Mouse (Mus musculus) liver, embryonic 14.5 days (tissue): Measurements from ENCODE around the gene 4930524B15Rik. TPM values are rescaled to one million over a fixed set of nuclear protein-coding genes. Genes with fewer than 3 reads are reported as not detected.
"Not testable (repeated sequence)": the region's sequence is repeated elsewhere in the genome, so short reads cannot be mapped to it uniquely, and the experiment has no call there.

Source experiments
- ATAC-seq: fragments of 200-750 bp; cut with Nextera tagmentation; 2 replicates; pipeline ENCODE4 v1.8.0; 2017; ENCODE audit warnings: moderate number of reproducible peaks, mild to moderate bottlenecking, moderate library complexity; ENCODE audit not compliant: insufficient read depth
- DNase-seq, 3 experiments: peaks; one replicate each; pipeline ENCODE4 v3.0.0-alpha.2; 2012 to 2013; ENCODE audit warnings: low read depth in 3 of 3, low spot score in 3 of 3
- H3K27ac ChIP-seq: fragments of 300-500 bp; sonication (generic); 2 replicates; pipeline ENCODE4 v1.5.1; 2014; ENCODE audit warnings: moderate library complexity, mild to moderate bottlenecking, control low read depth, inconsistent platforms
- H3K27me3 ChIP-seq: fragments of 300-500 bp; sonication (generic); 2 replicates; pipeline ENCODE4 v1.6.1; 2014; ENCODE audit warnings: mild to moderate bottlenecking, low read length, moderate library complexity; ENCODE audit not compliant: control insufficient read depth, insufficient read depth
- H3K36me3 ChIP-seq: fragments of 300-500 bp; sonication (generic); replicated peaks from 2 replicates; pipeline ENCODE4 v1.6.1; 2014; ENCODE audit warnings: low read depth; ENCODE audit not compliant: control insufficient read depth, insufficient read depth
- H3K4me1 ChIP-seq, 2 experiments: fragments of 200-500 bp in 1 of 2; fragments of 300-500 bp in 1 of 2; sonication (generic) in 1 of 2; replicated peaks; 2 replicates each; pipeline ENCODE4 v1.6.1; 2012 to 2014; ENCODE audit warnings: antibody characterized with exemption in 1 of 2, inconsistent platforms in 1 of 2, low read length in 1 of 2; ENCODE audit not compliant: control insufficient read depth in 2 of 2, insufficient read depth in 2 of 2
- H3K4me2 ChIP-seq: fragments of 300-500 bp; sonication (generic); 2 replicates; pipeline ENCODE4 v1.6.1; 2014; ENCODE audit warnings: low read depth, mild to moderate bottlenecking, control low read depth, moderate library complexity
- H3K4me3 ChIP-seq, 2 experiments: fragments of 200-500 bp in 1 of 2; fragments of 300-500 bp in 1 of 2; sonication (generic) in 1 of 2; 2 replicates each; pipeline ENCODE4 v1.5.1; 2012 to 2014; ENCODE audit warnings: low read depth in 2 of 2, low read length in 2 of 2, mild to moderate bottlenecking in 2 of 2, control low read depth in 1 of 2, inconsistent platforms in 1 of 2, moderate library complexity in 1 of 2; ENCODE audit not compliant: insufficient read depth in 1 of 2
- H3K9ac ChIP-seq: fragments of 300-500 bp; sonication (generic); replicated peaks from 2 replicates; pipeline ENCODE4 v1.6.1; 2014; ENCODE audit warnings: mild to moderate bottlenecking, control low read depth, moderate library complexity
- H3K9me3 ChIP-seq: fragments of 300-500 bp; sonication (generic); 2 replicates; pipeline ENCODE4 v1.6.1; 2016; ENCODE audit warnings: low read length, mixed read lengths; ENCODE audit not compliant: control insufficient read depth
- CTCF ChIP-seq: IDR thresholded peaks from 2 replicates; pipeline ENCODE4 v1.5.1; 2016; ENCODE audit warnings: antibody characterized with exemption, low read depth, control low read depth
- EP300 ChIP-seq: IDR thresholded peaks from 2 replicates; pipeline ENCODE4 v1.6.1; 2016; ENCODE audit warnings: antibody characterized with exemption, low read depth
- WGBS: fragments of 180-500 bp; shearing (Covaris S2); extraction: QIAGEN DNeasy Blood & Tissue Kit; methylation state at CpG from one replicate; pipeline ENCODE4 v1.1.7; 2014; ENCODE audit not compliant: insufficient replicate concordance; 5-methylcytosine and 5-hydroxymethylcytosine counted together
- polyA plus RNA-seq, 2 experiments: library from polyadenylated mRNA; depleted of rRNA in 1 of 2; stranded (reverse) in 1 of 2; unstranded in 1 of 2; fragments of >200 nt; fragmentation: Nextera tagmentation in 1 of 2; extraction: Ambion mirVana in 1 of 2; gene quantifications; 2 replicates each; pipeline versions ENCODE4 v1.2.1 to v1.2.3; 2012 to 2014

Gene 4930524B15Rik
- polyA plus RNA-seq, 2 experiments = not detected

DNA sequence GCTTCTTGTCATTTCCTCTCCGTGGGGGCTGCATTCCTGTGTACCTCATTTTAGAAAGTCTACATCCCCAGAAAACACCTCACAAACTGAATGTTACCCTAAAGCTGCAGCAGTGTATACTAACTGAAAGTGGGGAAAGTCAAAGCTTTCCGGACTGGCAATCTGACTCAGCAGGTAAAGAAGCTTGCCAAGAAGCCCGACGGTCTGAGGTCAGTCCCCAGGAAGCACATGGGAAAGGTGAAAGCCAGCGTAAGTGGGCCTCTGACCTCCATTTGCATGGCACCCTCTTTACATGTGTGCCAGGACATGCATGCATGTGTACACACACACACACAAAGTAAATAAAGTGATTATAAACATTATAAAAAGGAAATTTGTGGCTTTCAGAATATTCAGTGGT, 10.3 kb downstream of the 4930524B15Rik start:
- Histone ChIP-seq H3K4me2 (no peak overlapping the region), H3K9me3 (no peaks in the 10 kb centered on the region), H3K4me1 (no peaks in the 10 kb centered on the region), H3K9ac (no peak overlapping the region), H3K4me3 (no peak overlapping the region), H3K27ac (no peak overlapping the region), H3K36me3 (no peaks in the 10 kb centered on the region), H3K27me3 (no peaks in the 10 kb centered on the region)
- ATAC-seq (no peak), DNase-seq (no peak)
- WGBS = 63% methylated on average over 5 of the region's 5 CpGs
- TF ChIP-seq CTCF (no peak), EP300 (no peak)

DNA sequence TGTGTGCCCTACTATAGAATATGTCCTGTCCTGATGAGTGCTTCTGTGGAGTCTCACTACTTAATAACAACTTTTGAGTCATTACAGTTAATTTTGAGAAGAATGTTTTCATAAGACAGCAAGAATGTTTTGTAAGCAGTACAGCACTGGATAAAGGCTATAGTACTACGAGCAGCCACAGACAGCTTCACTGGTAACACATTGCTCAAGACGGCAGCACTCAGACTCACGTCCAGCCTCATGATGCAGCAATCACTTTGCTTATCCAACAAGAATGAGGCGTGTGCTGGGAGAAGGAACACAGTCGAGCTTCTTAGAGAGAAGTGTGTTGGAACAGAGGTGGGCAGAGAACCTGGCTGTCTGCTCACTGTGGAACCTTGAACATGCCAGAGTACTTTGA, 10.7 kb downstream of the 4930524B15Rik start:
- H3K4me1 ChIP-seq = no peaks in the 10 kb centered on the region
- H3K9me3 ChIP-seq = no peaks in the 10 kb centered on the region
- ATAC-seq (no peak), DNase-seq (no peak)
- H3K36me3 ChIP-seq = no peaks in the 10 kb centered on the region
- TF ChIP-seq CTCF = no peak
- no peak for TF ChIP-seq EP300
- no peak overlapping the region for H3K4me3 ChIP-seq
- no peak overlapping the region for H3K4me2 ChIP-seq
- H3K27me3 ChIP-seq = no peaks in the 10 kb centered on the region
- H3K27ac ChIP-seq = no peak overlapping the region
- no peak overlapping the region for H3K9ac ChIP-seq
- whole genome bisulfite sequencing = 59% methylated on average over 5 of the region's 5 CpGs

DNA sequence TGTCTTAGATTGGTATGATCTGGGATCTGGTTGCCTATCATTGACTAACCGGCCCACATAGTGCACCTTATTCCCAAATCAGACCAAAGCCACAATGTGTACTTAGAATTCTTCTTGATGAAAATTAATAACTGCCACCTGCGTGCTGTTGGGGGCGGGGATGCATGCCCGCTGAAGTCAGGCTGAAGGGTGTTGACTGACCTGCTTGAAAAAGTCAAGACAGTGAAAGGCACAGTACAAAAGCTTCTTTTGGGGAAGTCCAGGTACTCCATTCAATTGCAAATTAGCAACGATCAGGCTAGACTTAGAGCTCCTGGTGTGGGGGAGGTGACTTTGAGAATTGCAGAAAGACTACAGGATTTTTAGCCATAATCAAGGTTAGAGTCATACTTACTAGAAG, 14.7 kb downstream of the 4930524B15Rik start:
- not testable (repeated sequence) for H3K27ac ChIP-seq, DNase-seq
- WGBS = 71% methylated on average over 5 of the region's 5 CpGs

DNA sequence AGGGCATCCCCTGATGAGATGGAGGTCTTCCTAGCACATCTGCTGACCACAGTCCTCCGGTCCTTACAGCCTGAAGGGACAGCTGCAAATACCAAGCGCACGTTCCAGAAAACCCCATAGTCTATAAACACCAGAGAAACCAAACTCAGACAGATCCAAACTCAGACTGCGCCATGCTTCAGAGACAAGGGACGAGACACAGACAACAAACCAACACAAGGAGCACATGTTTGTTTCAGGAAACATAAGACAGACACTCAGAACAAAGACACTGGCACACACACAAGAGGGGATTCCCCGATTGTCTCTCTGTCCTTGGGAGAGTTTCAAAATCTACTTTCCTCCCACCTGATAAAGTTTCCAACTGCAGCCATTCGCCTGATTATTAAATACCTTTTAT, 16.4 kb downstream of the 4930524B15Rik start:
- no peak overlapping the region for H3K4me3 ChIP-seq
- WGBS = 71% methylated on average over 7 of the region's 7 CpGs

More for the DNA sequence above, 14.7 kb downstream of the 4930524B15Rik start:
- not testable (repeated sequence) for ATAC-seq, H3K4me3 ChIP-seq, H3K4me1 ChIP-seq, H3K9ac ChIP-seq, H3K27me3 ChIP-seq, H3K36me3 ChIP-seq, H3K9me3 ChIP-seq, H3K4me2 ChIP-seq

DNA sequence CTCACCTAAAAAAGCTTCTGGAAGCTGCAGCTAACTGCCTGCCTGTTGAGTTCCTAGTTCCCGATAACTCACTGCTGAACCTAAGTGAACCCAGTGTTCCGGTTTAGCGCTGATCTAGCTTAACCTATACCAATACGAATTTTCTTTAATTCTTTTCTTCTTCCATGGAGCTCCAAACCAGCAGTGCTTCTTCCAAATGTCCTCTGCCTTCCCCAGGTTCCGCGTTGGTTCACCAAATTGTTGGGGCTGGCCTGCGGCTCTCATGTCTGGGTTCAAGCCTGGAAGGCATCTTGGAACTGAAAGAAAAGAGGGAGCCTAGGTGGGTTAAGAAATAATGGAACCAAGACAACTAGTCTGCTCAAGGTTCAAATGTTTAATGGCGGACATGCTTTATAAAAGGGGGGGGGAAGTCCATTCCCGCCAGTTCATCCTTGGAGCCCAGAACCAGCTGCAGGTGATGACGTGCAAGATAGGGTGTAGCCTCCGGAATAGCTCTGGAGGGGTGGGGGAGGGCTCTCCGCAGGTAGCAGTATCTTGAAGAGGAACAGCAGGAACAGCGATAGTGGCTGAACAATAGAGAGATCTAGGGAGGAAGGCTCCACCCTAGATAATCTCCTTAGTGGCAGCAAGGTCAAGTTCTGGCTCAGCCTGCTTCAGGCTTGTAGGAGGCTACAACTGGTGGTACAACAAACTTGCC, 17.0 kb downstream of the 4930524B15Rik start:
- H3K4me3 ChIP-seq, H3K27me3 ChIP-seq, H3K36me3 ChIP-seq, H3K9ac ChIP-seq, H3K4me1 ChIP-seq, H3K9me3 ChIP-seq, DNase-seq, ATAC-seq, H3K27ac ChIP-seq, H3K4me2 ChIP-seq: not testable (repeated sequence)
- WGBS = 70% methylated on average over 13 of the region's 13 CpGs

More for the DNA sequence above, 16.4 kb downstream of the 4930524B15Rik start:
- DNase-seq (no peak), ATAC-seq (no peak)
- Histone ChIP-seq H3K36me3 (no peaks in the 10 kb centered on the region), H3K9me3 (no peaks in the 10 kb centered on the region), H3K4me2 (no peak overlapping the region), H3K27me3 (no peaks in the 10 kb centered on the region), H3K9ac (no peak overlapping the region), H3K4me1 (no peaks in the 10 kb centered on the region), H3K27ac (no peak overlapping the region)
- TF ChIP-seq CTCF (no peak), EP300 (no peak)
